Mouse (Mus musculus): ENCODE results near the gene Cdca4. TPM values are rescaled to one million over a fixed set of nuclear protein-coding genes. Genes with fewer than 3 reads are reported as not detected.
A peak's percentile ranks its signal among the peaks of the same experiment; 100 is the strongest.

Cdca4 gene
- polyA plus RNA-seq (2012; ENCODE audit: insufficient read depth, insufficient read length, missing spikeins), result 26.2 and 28.0 TPM in 2 replicates

DNA sequence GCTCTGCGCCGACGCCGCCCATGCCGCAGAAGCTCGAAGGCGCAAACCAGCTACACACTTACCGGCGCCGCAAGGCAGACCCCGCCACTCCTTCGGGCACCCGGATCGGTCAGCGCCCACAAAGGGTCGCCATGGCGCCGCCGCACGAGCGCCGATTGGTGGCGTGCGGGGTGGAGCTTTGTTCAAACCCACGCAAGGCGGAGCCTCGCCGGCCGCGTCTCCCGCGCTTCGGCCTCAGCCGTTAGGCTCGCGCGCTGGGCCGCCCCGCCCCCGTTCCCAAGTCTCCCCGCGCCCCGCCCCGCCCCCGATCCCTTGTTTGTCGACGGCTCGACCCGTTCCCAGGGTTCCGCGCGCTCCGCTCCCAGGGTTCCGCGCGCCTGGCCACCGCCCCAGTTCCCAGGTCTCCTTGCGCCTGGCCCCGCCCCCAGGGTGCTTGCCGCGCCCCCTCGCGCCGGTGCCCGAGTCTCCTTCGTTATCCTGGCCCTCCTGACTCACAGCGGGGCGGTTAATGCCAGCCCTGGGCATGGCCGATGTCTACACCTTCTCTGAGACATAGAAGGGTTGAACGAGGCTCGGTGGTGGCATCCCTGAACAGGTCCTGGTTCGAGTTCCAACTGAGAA is at the start of gene Cdca4:
Gene Cdca4, minus strand, starts transcription at position 180 of the 621 bp plus-strand sequence.
- Histone ChIP-seq H3K4me3 (ENCODE audit: insufficient read depth, low read length) (peak within 1 kb of the TSS; percentile 98), H3K27ac (ENCODE audit: insufficient read depth, low read depth, low read length) (peak within 1 kb of the TSS; percentile 77), H3K4me1 (ENCODE audit: control insufficient read depth, insufficient read depth, low read length) (peaks cover 43% of the 10 kb centered on the region)
- TF ChIP-seq CTCF (IDR thresholded peaks at IDR 0.05; ENCODE audit: low read depth, low read length) (no peak), POLR2A (IDR thresholded peaks at IDR 0.05; ENCODE audit: borderline replicate concordance, low read depth, low read length) (peak; percentile 66; the same call in 1 of the 2 replicates)

DNA sequence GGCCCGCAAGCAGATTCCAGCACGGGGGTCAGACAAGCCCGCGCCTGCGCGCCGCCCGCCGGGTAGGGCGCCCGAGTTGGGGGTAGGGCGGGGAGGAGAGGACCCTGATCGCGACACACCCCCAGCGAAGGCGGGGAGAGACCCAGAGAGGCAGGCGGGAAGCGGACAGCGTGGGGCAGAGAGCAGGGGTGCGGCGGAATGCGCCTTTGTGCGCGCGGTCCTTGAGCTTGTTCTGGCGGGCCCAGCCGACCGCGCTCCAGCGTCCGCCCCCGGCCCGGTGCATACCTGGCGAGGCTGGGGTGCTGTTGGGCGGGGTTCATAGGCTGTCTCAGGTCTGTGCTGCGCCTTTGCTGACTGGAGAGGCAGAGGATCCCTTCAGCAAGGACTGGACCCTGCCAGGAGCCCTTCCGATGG is 48.4 kb upstream of the Cdca4 start:
- H3K4me1 ChIP-seq (ENCODE audit: control insufficient read depth, insufficient read depth, low read length), result peaks cover 31% of the 10 kb centered on the region

DNA sequence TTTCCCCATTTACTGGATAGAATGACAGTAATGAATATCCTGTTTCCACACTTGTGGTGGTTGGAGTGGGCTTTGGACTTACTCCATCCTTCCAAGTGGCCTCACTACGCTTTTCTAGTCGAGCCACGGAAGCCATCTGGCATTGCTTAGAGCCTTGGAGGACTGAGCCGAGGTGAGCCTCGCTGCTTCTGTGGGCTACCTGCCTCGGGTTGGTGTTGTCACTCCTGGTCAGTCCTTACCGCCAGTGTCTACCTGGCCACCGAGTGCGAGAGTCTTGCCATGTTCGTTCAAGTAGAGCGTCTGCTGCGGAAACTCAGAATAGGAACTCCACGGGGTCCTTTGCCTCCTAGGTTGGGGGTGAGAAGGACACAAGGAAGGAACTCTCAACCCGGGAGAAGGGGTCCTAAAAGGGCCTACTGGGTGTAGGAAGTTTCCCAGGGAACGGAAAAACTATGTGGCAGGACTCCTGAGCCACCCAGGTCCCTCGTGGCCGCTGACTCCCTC is 47.9 kb upstream of the Cdca4 start:
- peak overlapping the region; percentile 38 for H3K4me3 ChIP-seq (ENCODE audit: insufficient read depth, low read length)
- H3K4me1 ChIP-seq (ENCODE audit: control insufficient read depth, insufficient read depth, low read length), result peaks cover 31% of the 10 kb centered on the region
- no peak for TF ChIP-seq CTCF (IDR thresholded peaks at IDR 0.05; ENCODE audit: low read depth, low read length)
- TF ChIP-seq POLR2A (IDR thresholded peaks at IDR 0.05; ENCODE audit: borderline replicate concordance, low read depth, low read length), result no peak
- no peak overlapping the region for H3K27ac ChIP-seq (ENCODE audit: insufficient read depth, low read depth, low read length)

More for the DNA sequence above, 48.4 kb upstream of the Cdca4 start:
- peak overlapping the region; percentile 38 for H3K4me3 ChIP-seq (ENCODE audit: insufficient read depth, low read length)
- H3K27ac ChIP-seq (ENCODE audit: insufficient read depth, low read depth, low read length), result no peak overlapping the region
- no peak for TF ChIP-seq POLR2A (IDR thresholded peaks at IDR 0.05; ENCODE audit: borderline replicate concordance, low read depth, low read length)
- TF ChIP-seq CTCF (IDR thresholded peaks at IDR 0.05; ENCODE audit: low read depth, low read length), result no peak

DNA sequence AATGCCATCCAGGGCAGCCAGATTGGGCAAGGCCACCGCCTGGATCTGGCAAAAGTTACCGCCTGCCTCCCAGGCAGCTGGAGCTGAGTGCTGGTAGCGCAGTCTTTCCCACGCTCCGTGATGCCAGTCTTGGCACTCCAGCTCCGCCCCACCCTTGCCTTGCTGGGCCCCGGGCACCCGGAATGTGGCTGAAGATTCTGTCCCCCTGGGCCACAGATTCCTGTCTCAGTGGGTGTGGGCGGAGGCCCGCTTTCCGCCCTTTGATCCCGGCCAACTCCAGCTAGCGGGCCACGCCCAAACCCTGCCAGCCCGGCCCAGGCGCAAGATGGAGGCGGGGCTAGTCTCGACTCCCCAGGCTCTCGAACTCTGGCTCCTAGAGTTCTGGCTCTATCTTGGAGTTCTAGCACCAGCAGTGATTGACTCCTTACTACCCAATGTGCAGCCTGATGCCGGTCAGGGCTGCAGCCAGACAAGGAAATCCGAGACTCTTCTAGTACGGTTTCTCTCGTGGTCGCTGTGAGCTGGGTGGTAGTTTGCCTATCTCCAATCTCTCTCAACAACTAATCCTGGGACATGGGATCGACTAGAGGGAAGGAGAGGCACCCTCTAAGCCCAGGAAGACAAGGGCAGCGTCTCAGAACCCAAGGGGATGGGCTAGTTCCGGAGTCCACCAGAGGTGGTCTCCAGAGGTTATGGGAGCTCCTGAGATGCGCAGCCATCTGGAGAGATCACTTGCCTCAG is 47.3 kb upstream of the Cdca4 start:
- Histone ChIP-seq H3K27ac (ENCODE audit: insufficient read depth, low read depth, low read length) (no peak overlapping the region), H3K4me3 (ENCODE audit: insufficient read depth, low read length) (peak overlapping the region; percentile 38), H3K4me1 (ENCODE audit: control insufficient read depth, insufficient read depth, low read length) (peaks cover 31% of the 10 kb centered on the region)
- no peak for TF ChIP-seq POLR2A (IDR thresholded peaks at IDR 0.05; ENCODE audit: borderline replicate concordance, low read depth, low read length)
- no peak for TF ChIP-seq CTCF (IDR thresholded peaks at IDR 0.05; ENCODE audit: low read depth, low read length)

DNA sequence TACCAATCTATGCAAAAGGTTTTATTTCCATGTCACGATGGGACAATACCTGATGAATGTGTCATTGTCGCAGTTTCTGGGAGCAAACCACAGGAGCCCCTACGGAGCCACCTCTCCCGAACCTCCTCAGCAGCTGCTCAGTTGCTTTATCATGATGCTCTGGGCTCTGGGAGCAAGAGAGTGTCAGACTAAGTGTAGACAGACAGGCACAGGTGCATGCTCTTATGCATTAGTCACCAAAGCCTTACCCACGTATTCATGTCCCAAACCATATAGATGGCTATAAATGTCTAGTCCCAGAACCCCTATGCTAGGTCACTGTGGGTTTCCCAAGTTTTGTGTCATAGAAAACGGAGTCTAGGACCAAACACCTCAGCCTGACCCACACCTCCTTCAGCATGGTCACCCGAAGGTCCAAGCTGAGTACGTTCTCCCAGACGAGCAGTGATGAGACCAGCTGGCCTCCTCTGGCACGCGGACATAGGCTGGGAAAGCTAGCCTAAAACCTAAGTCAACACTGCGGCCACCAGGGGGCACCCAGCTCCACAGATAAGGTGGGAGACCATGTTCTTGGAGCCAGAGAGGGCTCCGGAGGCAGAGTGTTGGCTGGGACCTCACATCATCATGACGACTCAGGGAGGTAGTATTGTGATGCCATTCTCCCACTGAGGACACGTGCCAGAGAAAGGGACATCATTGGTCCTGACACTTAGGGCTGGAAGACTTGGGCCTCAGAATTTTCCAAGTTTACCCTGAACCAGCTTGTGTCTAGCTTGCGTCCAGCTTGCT is 46.2 kb upstream of the Cdca4 start:
- H3K27ac ChIP-seq (ENCODE audit: insufficient read depth, low read depth, low read length), result no peak overlapping the region
- peaks cover 34% of the 10 kb centered on the region for H3K4me1 ChIP-seq (ENCODE audit: control insufficient read depth, insufficient read depth, low read length)
- H3K4me3 ChIP-seq (ENCODE audit: insufficient read depth, low read length), result no peak overlapping the region
- TF ChIP-seq CTCF (IDR thresholded peaks at IDR 0.05; ENCODE audit: low read depth, low read length) (peak; percentile 62), POLR2A (IDR thresholded peaks at IDR 0.05; ENCODE audit: borderline replicate concordance, low read depth, low read length) (no peak)

DNA sequence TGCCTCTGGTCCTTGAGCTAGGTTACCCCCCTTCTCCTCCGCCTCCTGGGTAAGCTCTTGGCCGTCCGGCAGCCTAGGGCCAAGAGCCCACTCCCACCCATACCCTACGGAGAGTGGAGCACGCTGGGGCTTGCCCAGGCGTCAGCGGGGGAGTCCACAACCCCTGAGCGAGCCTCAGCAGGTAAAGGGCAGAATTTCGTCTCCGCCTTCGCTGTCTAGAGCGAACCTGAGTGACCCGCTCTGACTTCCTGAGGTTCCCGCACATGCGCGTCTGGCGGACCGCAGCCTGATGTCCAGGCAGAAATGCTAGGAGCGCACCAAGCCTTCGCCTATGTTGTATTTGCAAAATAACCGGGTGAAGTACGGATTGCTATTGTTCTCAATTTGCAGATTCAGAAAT is 45.0 kb upstream of the Cdca4 start:
- no peak overlapping the region for H3K27ac ChIP-seq (ENCODE audit: insufficient read depth, low read depth, low read length)
- peaks cover 41% of the 10 kb centered on the region for H3K4me1 ChIP-seq (ENCODE audit: control insufficient read depth, insufficient read depth, low read length)
- TF ChIP-seq POLR2A (IDR thresholded peaks at IDR 0.05; ENCODE audit: borderline replicate concordance, low read depth, low read length) (no peak), CTCF (IDR thresholded peaks at IDR 0.05; ENCODE audit: low read depth, low read length) (no peak)
- H3K4me3 ChIP-seq (ENCODE audit: insufficient read depth, low read length), result peak overlapping the region; percentile 35

DNA sequence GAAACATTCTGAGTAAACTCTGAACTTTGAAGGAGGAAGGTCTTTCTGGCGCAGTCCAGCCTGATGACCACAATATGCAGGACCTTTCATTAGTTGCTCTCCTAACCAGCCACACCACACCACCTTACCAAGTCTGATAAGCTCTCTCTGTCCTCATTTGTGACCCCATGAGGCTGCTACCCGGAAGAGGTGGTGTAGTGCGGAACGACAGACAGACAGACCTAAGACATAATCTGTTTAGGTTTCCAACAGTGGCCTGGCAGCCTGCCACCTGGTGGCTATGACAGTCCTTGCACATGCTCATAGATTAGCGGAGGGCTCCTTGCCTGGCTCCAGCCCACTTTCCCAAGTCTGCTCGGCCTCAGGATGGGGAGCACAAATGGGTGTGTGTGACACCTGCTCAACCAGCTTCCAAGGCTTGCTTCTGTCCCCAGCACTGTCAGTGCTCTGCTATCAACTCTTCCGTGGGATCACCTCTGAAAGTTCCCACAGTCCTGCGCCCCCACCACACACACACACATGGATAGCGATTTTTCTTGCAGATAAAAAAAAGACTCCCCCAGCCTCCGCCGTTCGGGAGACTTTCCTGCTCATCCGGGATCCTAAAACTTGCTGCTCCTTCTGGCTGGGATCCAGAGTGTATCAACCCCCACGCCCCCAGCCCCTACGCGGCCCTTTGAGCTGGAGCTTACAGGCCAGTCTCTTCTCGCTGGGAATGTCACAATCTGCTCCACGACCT is 44.4 kb upstream of the Cdca4 start:
- TF ChIP-seq POLR2A (IDR thresholded peaks at IDR 0.05; ENCODE audit: borderline replicate concordance, low read depth, low read length) (no peak), CTCF (IDR thresholded peaks at IDR 0.05; ENCODE audit: low read depth, low read length) (peak; percentile 73)
- H3K4me1 ChIP-seq (ENCODE audit: control insufficient read depth, insufficient read depth, low read length), result peaks cover 44% of the 10 kb centered on the region
- no peak overlapping the region for H3K27ac ChIP-seq (ENCODE audit: insufficient read depth, low read depth, low read length)
- peak overlapping the region; percentile 35 for H3K4me3 ChIP-seq (ENCODE audit: insufficient read depth, low read length)

DNA sequence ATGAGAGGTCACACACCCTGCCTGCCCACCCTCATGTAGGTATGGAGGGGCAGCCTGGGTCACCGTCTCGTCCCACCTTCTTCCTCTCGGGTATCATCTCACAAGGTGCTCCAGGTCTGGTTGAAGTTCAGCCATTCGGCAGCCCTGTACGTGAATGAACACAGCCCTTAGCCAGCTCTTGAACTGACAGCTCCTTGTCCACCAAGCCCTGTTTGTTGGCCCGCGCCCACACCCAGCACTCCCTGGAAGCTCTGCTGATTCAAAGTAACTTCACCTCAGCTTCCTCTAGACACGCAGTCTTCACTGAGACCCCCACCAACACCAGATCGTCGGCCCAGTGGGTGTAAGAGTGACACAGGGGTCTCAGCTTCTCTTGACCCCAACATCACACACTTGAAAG is 43.8 kb upstream of the Cdca4 start:
- TF ChIP-seq CTCF (IDR thresholded peaks at IDR 0.05; ENCODE audit: low read depth, low read length), result no peak
- TF ChIP-seq POLR2A (IDR thresholded peaks at IDR 0.05; ENCODE audit: borderline replicate concordance, low read depth, low read length), result no peak
- no peak overlapping the region for H3K27ac ChIP-seq (ENCODE audit: insufficient read depth, low read depth, low read length)
- H3K4me1 ChIP-seq (ENCODE audit: control insufficient read depth, insufficient read depth, low read length), result peaks cover 45% of the 10 kb centered on the region
- H3K4me3 ChIP-seq (ENCODE audit: insufficient read depth, low read length), result no peak overlapping the region

DNA sequence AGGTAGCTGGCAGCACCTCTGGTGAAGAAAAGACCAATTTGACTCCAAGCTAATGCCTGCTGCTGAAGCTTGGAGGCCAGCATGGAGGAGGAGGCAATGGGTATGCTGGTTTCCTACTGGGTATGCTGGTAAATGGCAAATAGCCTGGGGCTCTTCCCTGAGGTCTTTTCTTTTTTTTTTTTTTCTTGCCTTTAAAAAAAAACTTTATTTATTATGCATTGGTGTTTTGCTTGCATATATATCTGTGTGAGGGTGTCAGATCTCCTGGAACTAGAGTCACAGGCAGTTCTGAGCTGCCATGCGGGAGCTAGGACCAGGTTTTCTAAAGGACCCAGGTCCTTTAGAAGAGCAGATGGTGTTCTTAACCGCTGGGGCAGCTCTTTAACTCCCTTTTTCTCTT is 42.0 kb upstream of the Cdca4 start:
- peaks cover 50% of the 10 kb centered on the region for H3K4me1 ChIP-seq (ENCODE audit: control insufficient read depth, insufficient read depth, low read length)
- TF ChIP-seq CTCF (IDR thresholded peaks at IDR 0.05; ENCODE audit: low read depth, low read length) (no peak), POLR2A (IDR thresholded peaks at IDR 0.05; ENCODE audit: borderline replicate concordance, low read depth, low read length) (no peak)
- no peak overlapping the region for H3K4me3 ChIP-seq (ENCODE audit: insufficient read depth, low read length)
- 0 out of 2 replicates have a peak overlapping the region, but pooled peaks have one; percentile 16 for H3K27ac ChIP-seq (ENCODE audit: insufficient read depth, low read depth, low read length)

Measured in bone marrow macrophage, adult 2 months (primary cell).